Mouse (Mus musculus): Measurements from ENCODE around the gene Slc38a1.

The Slc38a1 gene

GRCm38 (mm10) chr15:96551569-96552380 lies 90.9 kb downstream of the Slc38a1 start:
- DNase-seq = peak in 1 of 2 experiments; percentile 42

GRCm38 (mm10) chr15:96551107-96551506 lies 91.6 kb downstream of the Slc38a1 start:
- DNase-seq = no peak

GRCm38 (mm10) chr15:96548363-96548762 lies 94.3 kb downstream of the Slc38a1 start:
- no peak for DNase-seq

GRCm38 (mm10) chr15:96547256-96548195 lies 95.2 kb downstream of the Slc38a1 start:
- no peak for DNase-seq

- peak in 1 of 2 experiments; percentile 58 for DNase-seq
These were observed 99.4 kb downstream of the Slc38a1 start for GRCm38 (mm10) chr15:96543181-96543828.

- DNase-seq = no peak
These were observed 100.6 kb downstream of the Slc38a1 start for GRCm38 (mm10) chr15:96542135-96542534.

GRCm38 (mm10) chr15:96537272-96537671 lies 105.4 kb downstream of the Slc38a1 start:
- DNase-seq = no peak

- DNase-seq = no peak
These were observed 106.3 kb downstream of the Slc38a1 start for GRCm38 (mm10) chr15:96536412-96536811.

GRCm38 (mm10) chr15:96527686-96528085 lies 115.0 kb downstream of the Slc38a1 start:
- no peak for DNase-seq

GRCm38 (mm10) chr15:96524239-96524738 lies 118.4 kb downstream of the Slc38a1 start:
- no peak for DNase-seq
